Mouse (Mus musculus): ENCODE measurements around the gene 1700034J05Rik. TPM values are rescaled to one million over a fixed set of nuclear protein-coding genes. Genes with fewer than 3 reads are reported as not detected.

1700034J05Rik gene
- 170 and 188 TPM in 2 replicates for polyA plus RNA-seq (2012; rRNA removed)

DNA sequence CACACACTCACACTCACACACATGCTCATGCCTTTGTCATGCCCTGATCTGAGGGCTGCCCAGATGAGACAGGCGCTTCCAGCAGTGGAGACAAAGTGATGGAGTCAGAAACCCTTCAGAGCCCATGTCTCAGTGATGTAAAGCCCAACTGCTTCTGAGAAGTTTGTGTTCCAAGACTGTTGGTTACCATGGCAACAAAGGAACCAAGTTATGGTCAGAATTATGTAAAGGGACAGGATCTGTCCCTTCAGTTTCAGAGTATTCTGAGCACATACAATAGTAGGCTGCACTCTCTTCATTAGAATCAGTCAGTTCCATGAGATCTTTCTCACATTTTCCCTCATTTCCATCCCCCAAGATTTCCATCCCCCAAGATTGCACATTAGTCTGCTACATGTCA, at the start of gene 1700034J05Rik:
Gene 1700034J05Rik, minus strand, starts transcription at position 165 of the 400 bp plus-strand sequence.
- Histone ChIP-seq H3K27me3 (ENCODE audit: control insufficient read depth, insufficient read depth, low read length) (no peaks in the 10 kb centered on the region), H3K36me3 (ENCODE audit: control insufficient read depth, insufficient read depth, low read length) (no peaks in the 10 kb centered on the region; the same call in none of the 2 replicates), H3K27ac (ENCODE audit: control insufficient read depth, insufficient read depth, low read depth, low read length) (peak within 1 kb of the TSS; percentile 75), H3K4me1 (ENCODE audit: control insufficient read depth, insufficient read depth, low read length) (peaks cover 12% of the 10 kb centered on the region), H3K4me3 (ENCODE audit: control insufficient read depth, low read depth, low read length) (peak within 1 kb of the TSS; percentile 88)
- TF ChIP-seq POLR2A (IDR thresholded peaks at IDR 0.05; ENCODE audit: control insufficient read depth, low read depth, low read length) (peak; percentile 47; the same call in 1 of the 2 replicates), CTCF (IDR thresholded peaks at IDR 0.05; ENCODE audit: control insufficient read depth, insufficient read depth, insufficient replicate concordance, low read depth, low read length) (no peak)

DNA sequence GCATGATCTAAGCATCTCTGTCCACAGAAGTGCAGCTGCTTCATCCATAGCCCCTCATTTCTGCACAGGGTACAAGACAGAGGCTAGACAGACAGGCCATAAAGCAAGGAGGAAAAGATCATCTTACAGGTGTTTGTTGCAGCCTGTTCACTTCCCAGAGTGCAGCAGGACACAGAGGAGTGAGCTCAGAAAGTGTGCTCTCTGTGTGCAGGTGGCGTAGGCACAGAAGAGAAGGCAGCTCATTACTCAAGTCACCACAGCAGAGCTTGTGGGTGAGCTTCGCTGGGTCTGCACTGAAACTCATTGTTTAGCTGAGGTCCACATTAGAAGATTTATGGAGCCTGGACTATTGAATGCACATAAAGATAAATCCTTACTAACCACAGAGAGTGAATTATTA, 45.5 kb upstream of the 1700034J05Rik start:
- Histone ChIP-seq H3K36me3 (ENCODE audit: control insufficient read depth, insufficient read depth, low read length) (no peaks in the 10 kb centered on the region), H3K27me3 (ENCODE audit: control insufficient read depth, insufficient read depth, low read length) (no peaks in the 10 kb centered on the region), H3K4me1 (ENCODE audit: control insufficient read depth, insufficient read depth, low read length) (peaks cover 2% of the 10 kb centered on the region; the same call in 1 of the 2 replicates), H3K27ac (ENCODE audit: control insufficient read depth, insufficient read depth, low read depth, low read length) (no peak overlapping the region), H3K4me3 (ENCODE audit: control insufficient read depth, low read depth, low read length) (no peak overlapping the region)
- TF ChIP-seq POLR2A (IDR thresholded peaks at IDR 0.05; ENCODE audit: control insufficient read depth, low read depth, low read length): no peak
- no peak for TF ChIP-seq CTCF (IDR thresholded peaks at IDR 0.05; ENCODE audit: control insufficient read depth, insufficient read depth, insufficient replicate concordance, low read depth, low read length)

DNA sequence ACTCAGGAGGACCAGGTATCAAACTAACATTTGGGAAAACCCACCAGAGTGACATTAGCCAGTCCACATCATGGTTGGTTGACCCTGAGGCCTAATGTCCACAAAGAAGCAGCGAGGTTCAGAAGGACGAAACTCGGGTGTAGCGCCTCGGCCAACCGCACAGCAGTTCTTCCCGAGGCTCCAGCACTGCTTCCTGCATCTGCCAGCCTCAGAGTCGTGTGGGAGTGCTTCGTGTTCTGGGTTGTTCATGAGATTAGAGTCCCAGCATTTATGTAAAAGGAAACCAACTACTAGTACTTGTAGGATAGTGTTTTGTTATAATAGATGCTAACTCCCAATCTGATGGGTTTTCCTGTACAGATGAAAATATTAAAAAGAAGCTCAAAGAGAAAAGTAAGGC, 45.1 kb upstream of the 1700034J05Rik start:
- H3K27me3 ChIP-seq (ENCODE audit: control insufficient read depth, insufficient read depth, low read length): no peaks in the 10 kb centered on the region
- peaks cover 2% of the 10 kb centered on the region; the same call in 1 of the 2 replicates for H3K4me1 ChIP-seq (ENCODE audit: control insufficient read depth, insufficient read depth, low read length)
- H3K36me3 ChIP-seq (ENCODE audit: control insufficient read depth, insufficient read depth, low read length): no peaks in the 10 kb centered on the region
- no peak overlapping the region for H3K4me3 ChIP-seq (ENCODE audit: control insufficient read depth, low read depth, low read length)
- no peak for TF ChIP-seq POLR2A (IDR thresholded peaks at IDR 0.05; ENCODE audit: control insufficient read depth, low read depth, low read length)
- H3K27ac ChIP-seq (ENCODE audit: control insufficient read depth, insufficient read depth, low read depth, low read length): no peak overlapping the region

DNA sequence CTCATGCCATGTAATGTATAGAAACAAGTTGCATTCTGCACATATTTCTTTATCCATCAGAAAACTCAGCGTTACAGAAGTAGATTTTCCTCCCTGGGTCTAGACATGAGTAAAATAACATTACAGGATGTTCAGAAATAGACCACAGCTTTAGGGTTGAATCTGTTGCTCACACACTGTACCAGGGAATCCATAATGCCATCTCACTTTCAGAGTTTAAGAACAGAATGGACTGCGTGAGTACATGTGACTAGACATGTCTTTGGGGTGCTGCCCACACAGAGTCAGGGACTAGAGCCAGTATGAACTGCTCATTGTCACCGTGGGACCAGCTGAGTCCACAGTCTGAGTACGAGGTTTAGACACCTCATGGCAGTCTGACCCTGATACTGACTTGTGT, 44.5 kb upstream of the 1700034J05Rik start:
- Histone ChIP-seq H3K4me3 (ENCODE audit: control insufficient read depth, low read depth, low read length) (no peak overlapping the region), H3K27me3 (ENCODE audit: control insufficient read depth, insufficient read depth, low read length) (no peaks in the 10 kb centered on the region), H3K36me3 (ENCODE audit: control insufficient read depth, insufficient read depth, low read length) (no peaks in the 10 kb centered on the region), H3K27ac (ENCODE audit: control insufficient read depth, insufficient read depth, low read depth, low read length) (no peak overlapping the region), H3K4me1 (ENCODE audit: control insufficient read depth, insufficient read depth, low read length) (peaks cover 2% of the 10 kb centered on the region; the same call in 1 of the 2 replicates)
- TF ChIP-seq CTCF (IDR thresholded peaks at IDR 0.05; ENCODE audit: control insufficient read depth, insufficient read depth, insufficient replicate concordance, low read depth, low read length) (no peak), POLR2A (IDR thresholded peaks at IDR 0.05; ENCODE audit: control insufficient read depth, low read depth, low read length) (no peak)

DNA sequence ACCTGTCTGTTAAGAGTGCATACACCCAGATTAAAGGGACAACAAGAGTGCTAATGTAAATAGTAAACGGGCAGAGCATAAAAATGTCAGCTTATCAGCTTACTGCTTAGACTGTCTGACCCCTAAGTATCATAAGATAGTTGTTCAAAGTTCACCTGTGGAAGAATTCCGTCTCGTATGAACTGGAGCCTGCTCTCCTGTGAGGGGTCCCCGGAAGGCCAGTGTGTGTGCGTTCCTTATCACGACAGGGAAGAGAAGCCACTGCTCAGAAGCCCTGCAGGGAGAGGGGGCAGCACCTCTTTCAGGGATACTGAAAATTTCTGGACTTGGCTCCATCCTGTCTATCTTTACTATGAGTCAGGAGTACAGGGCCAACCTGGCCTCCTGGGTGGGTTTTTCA, 42.8 kb upstream of the 1700034J05Rik start:
- TF ChIP-seq CTCF (IDR thresholded peaks at IDR 0.05; ENCODE audit: control insufficient read depth, insufficient read depth, insufficient replicate concordance, low read depth, low read length): no peak
- no peak for TF ChIP-seq POLR2A (IDR thresholded peaks at IDR 0.05; ENCODE audit: control insufficient read depth, low read depth, low read length)
- H3K27ac ChIP-seq (ENCODE audit: control insufficient read depth, insufficient read depth, low read depth, low read length): no peak overlapping the region
- no peaks in the 10 kb centered on the region for H3K27me3 ChIP-seq (ENCODE audit: control insufficient read depth, insufficient read depth, low read length)
- H3K36me3 ChIP-seq (ENCODE audit: control insufficient read depth, insufficient read depth, low read length): no peaks in the 10 kb centered on the region
- H3K4me1 ChIP-seq (ENCODE audit: control insufficient read depth, insufficient read depth, low read length): no peaks in the 10 kb centered on the region
- no peak overlapping the region for H3K4me3 ChIP-seq (ENCODE audit: control insufficient read depth, low read depth, low read length)

DNA sequence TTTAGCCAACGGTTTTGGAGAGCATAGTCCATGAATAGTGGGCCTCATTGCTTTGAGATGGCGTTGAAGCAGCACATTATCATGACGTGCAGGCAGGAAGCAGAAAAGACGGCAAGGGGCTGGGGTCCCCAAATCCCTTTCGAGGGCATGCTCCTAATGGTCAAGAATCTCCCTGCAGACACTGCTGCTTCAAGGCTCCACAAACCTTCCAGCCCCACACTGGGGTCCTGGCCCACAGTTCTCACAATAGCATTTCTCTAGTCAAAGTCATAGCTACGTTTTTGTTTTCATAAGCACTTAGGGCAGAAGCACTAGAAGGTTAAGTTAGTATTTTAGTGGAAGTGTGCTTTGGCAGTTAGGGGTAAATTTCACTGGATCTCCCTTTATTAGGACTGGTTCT, 41.7 kb upstream of the 1700034J05Rik start:
- no peak for TF ChIP-seq CTCF (IDR thresholded peaks at IDR 0.05; ENCODE audit: control insufficient read depth, insufficient read depth, insufficient replicate concordance, low read depth, low read length)
- Histone ChIP-seq H3K27me3 (ENCODE audit: control insufficient read depth, insufficient read depth, low read length) (no peaks in the 10 kb centered on the region), H3K27ac (ENCODE audit: control insufficient read depth, insufficient read depth, low read depth, low read length) (no peak overlapping the region), H3K4me3 (ENCODE audit: control insufficient read depth, low read depth, low read length) (no peak overlapping the region), H3K4me1 (ENCODE audit: control insufficient read depth, insufficient read depth, low read length) (no peaks in the 10 kb centered on the region), H3K36me3 (ENCODE audit: control insufficient read depth, insufficient read depth, low read length) (no peaks in the 10 kb centered on the region)

DNA sequence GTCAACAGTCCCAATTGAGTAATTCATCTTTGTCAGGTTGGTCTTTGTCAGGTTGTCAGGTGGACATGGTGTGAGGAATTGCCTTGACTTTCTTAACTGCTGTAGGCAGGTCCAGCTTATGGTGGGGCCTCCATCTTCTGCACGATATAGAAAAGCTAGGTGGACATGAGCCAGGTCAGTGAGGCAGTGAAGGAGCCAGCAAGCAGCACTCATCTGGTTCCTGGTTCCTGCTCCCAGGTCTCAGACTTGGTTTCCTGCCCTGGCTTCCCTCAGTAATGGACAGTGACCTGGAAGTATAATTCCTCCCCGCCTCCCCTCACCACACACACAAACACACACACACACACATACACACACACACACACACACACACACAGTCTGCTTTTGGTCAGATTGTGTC, 41.2 kb upstream of the 1700034J05Rik start:
- Histone ChIP-seq H3K27ac (ENCODE audit: control insufficient read depth, insufficient read depth, low read depth, low read length) (no peak overlapping the region), H3K4me3 (ENCODE audit: control insufficient read depth, low read depth, low read length) (no peak overlapping the region), H3K4me1 (ENCODE audit: control insufficient read depth, insufficient read depth, low read length) (no peaks in the 10 kb centered on the region), H3K27me3 (ENCODE audit: control insufficient read depth, insufficient read depth, low read length) (no peaks in the 10 kb centered on the region), H3K36me3 (ENCODE audit: control insufficient read depth, insufficient read depth, low read length) (no peaks in the 10 kb centered on the region)
- TF ChIP-seq CTCF (IDR thresholded peaks at IDR 0.05; ENCODE audit: control insufficient read depth, insufficient read depth, insufficient replicate concordance, low read depth, low read length) (no peak), POLR2A (IDR thresholded peaks at IDR 0.05; ENCODE audit: control insufficient read depth, low read depth, low read length) (no peak)

DNA sequence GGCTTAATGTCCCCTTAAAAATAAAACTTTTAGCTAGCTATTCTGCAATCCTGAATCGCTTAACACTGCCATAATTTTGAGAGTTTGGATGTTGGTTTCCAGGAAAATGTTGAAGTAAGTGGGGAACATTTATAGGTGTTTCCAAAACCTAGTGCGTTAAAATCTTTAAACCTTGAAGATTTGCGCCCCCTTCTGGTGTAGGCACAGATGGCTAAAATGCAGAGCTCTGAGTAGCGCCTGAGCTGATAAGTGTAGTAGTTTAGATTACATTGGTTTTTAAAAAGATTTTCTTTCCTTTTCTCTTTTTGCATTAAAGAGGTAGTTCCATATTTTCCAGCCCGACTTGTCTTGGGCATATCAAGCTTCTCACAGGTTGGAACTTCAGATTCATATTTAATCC, 40.0 kb upstream of the 1700034J05Rik start:
- Histone ChIP-seq H3K4me3 (ENCODE audit: control insufficient read depth, low read depth, low read length) (no peak overlapping the region), H3K27me3 (ENCODE audit: control insufficient read depth, insufficient read depth, low read length) (no peaks in the 10 kb centered on the region), H3K4me1 (ENCODE audit: control insufficient read depth, insufficient read depth, low read length) (no peaks in the 10 kb centered on the region), H3K27ac (ENCODE audit: control insufficient read depth, insufficient read depth, low read depth, low read length) (no peak overlapping the region), H3K36me3 (ENCODE audit: control insufficient read depth, insufficient read depth, low read length) (no peaks in the 10 kb centered on the region)
- TF ChIP-seq POLR2A (IDR thresholded peaks at IDR 0.05; ENCODE audit: control insufficient read depth, low read depth, low read length) (no peak), CTCF (IDR thresholded peaks at IDR 0.05; ENCODE audit: control insufficient read depth, insufficient read depth, insufficient replicate concordance, low read depth, low read length) (no peak)
